Mouse (Mus musculus) liver, embryonic 13.5 days (tissue): ENCODE results near the gene Polg2. TPM values are rescaled to one million over a fixed set of nuclear protein-coding genes. Genes with fewer than 3 reads are reported as not detected.

Source experiments
- ATAC-seq: fragments of 200-750 bp; cut with Nextera tagmentation; 2 replicates; pipeline ENCODE4 v1.8.0; 2017; ENCODE audit warnings: low read depth, mild to moderate bottlenecking, moderate number of reproducible peaks, moderate library complexity
- DNase-seq: peaks from one replicate; pipeline ENCODE4 v3.0.0; 2022
- H3K27ac ChIP-seq: fragments of 300-500 bp; sonication (generic); 2 replicates; pipeline ENCODE4 v1.5.1; 2015; ENCODE audit warnings: moderate library complexity, mild to moderate bottlenecking, inconsistent platforms
- H3K27me3 ChIP-seq: fragments of 300-500 bp; sonication (generic); 2 replicates; pipeline ENCODE4 v1.6.1; 2015; ENCODE audit warnings: mild to moderate bottlenecking, inconsistent platforms
- H3K36me3 ChIP-seq: fragments of 300-500 bp; sonication (generic); 2 replicates; pipeline ENCODE4 v1.6.1; 2015; ENCODE audit warnings: mild to moderate bottlenecking, inconsistent platforms
- H3K4me1 ChIP-seq: fragments of 300-500 bp; sonication (generic); replicated peaks from 2 replicates; pipeline ENCODE4 v1.6.1; 2015; ENCODE audit warnings: inconsistent platforms
- H3K4me2 ChIP-seq: fragments of 300-500 bp; sonication (generic); 2 replicates; pipeline ENCODE4 v1.6.1; 2015; ENCODE audit warnings: inconsistent platforms, mild to moderate bottlenecking, moderate library complexity
- H3K4me3 ChIP-seq: fragments of 300-500 bp; sonication (generic); replicated peaks from 2 replicates; pipeline ENCODE4 v1.5.1; 2015; ENCODE audit warnings: mild to moderate bottlenecking, inconsistent platforms
- H3K9ac ChIP-seq: fragments of 300-500 bp; sonication (generic); 2 replicates; pipeline ENCODE4 v1.6.1; 2015; ENCODE audit warnings: mild to moderate bottlenecking, inconsistent platforms
- H3K9me3 ChIP-seq: fragments of 300-500 bp; sonication (generic); replicated peaks from 2 replicates; pipeline ENCODE4 v1.6.1; 2016; ENCODE audit warnings: inconsistent platforms
- WGBS: fragments of 180-500 bp; shearing (Covaris S2); methylation state at CpG from one replicate; pipeline ENCODE4 v1.1.7; 2015; ENCODE audit not compliant: insufficient replicate concordance; 5-methylcytosine and 5-hydroxymethylcytosine counted together
- microRNA-seq: library from miRNA; unstranded; fragments of <30 nt; microRNA quantifications from one replicate; pipeline ENCODE4, GENCODE M21; 2016
- polyA plus RNA-seq: library from polyadenylated mRNA; unstranded; fragments of >200 nt; fragmentation: Nextera tagmentation; extraction: Ambion mirVana; gene quantifications from 2 replicates; pipeline ENCODE4 v1.2.1, GENCODE M21; 2015

Gene Polg2
- polyA plus RNA-seq, 1 experiment from 2014 or later = 5.5 TPM

GRCm38 (mm10) chr11:106723611-106724125 is 55.7 kb downstream of the Polg2 start:
- no peak overlapping the region for H3K27ac ChIP-seq

GRCm38 (mm10) chr11:106722831-106723361 is 56.4 kb downstream of the Polg2 start:
- Histone ChIP-seq H3K9ac (peak overlapping the region; percentile 34; the same call in 1 of the 2 replicates), H3K4me2 (peak overlapping the region; percentile 42), H3K9me3 (no peaks in the 10 kb centered on the region), H3K36me3 (no peaks in the 10 kb centered on the region), H3K4me3 (no peak overlapping the region; the same call in 1 of the 2 replicates), H3K4me1 (peaks cover 32% of the 10 kb centered on the region), H3K27ac (peak overlapping the region; percentile 71), H3K27me3 (no peaks in the 10 kb centered on the region)
- ATAC-seq = peak; percentile 87
- DNase-seq = peak; percentile 41
- 11% methylated on average over 7 of the region's 7 CpGs for WGBS

More at GRCm38 (mm10) chr11:106723611-106724125, 55.7 kb downstream of the Polg2 start:
- H3K36me3 ChIP-seq = no peaks in the 10 kb centered on the region
- 74% methylated on average over 15 of the region's 15 CpGs for WGBS
- H3K9ac ChIP-seq = no peak overlapping the region
- peaks cover 39% of the 10 kb centered on the region for H3K4me1 ChIP-seq
- DNase-seq (peak; percentile 22), ATAC-seq (no peak)
- peak overlapping the region; percentile 42; the same call in 1 of the 2 replicates for H3K4me2 ChIP-seq
- no peaks in the 10 kb centered on the region for H3K27me3 ChIP-seq
- H3K9me3 ChIP-seq = no peaks in the 10 kb centered on the region
- H3K4me3 ChIP-seq = no peak overlapping the region

GRCm38 (mm10) chr11:106720379-106720778 is 59.0 kb downstream of the Polg2 start:
- Histone ChIP-seq H3K4me2 (no peak overlapping the region), H3K27me3 (no peaks in the 10 kb centered on the region; the same call in 1 of the 2 replicates), H3K27ac (no peak overlapping the region), H3K9me3 (no peaks in the 10 kb centered on the region), H3K36me3 (no peaks in the 10 kb centered on the region), H3K4me1 (peaks cover 39% of the 10 kb centered on the region), H3K9ac (no peak overlapping the region), H3K4me3 (no peak overlapping the region)
- no peak for DNase-seq
- no peak for ATAC-seq
- 81% methylated on average over 8 of the region's 8 CpGs for WGBS

Small RNA genes within 50 kb of the gene (microRNA-seq; reads per million reads assigned to microRNA genes)
- gene Gm25994 = not detected
- 17.0 reads per million, percentile 30 among the genes with 10 or more reads in this experiment for gene Mir3064

Other genes starting within 250 kb of the Polg2 start
- 7.5 and 9.8 TPM in 2 replicates for gene Tex2, start 166.1 kb downstream of the Polg2 start, polyA plus RNA-seq
- gene Pecam1, start 28.9 kb downstream of the Polg2 start, polyA plus RNA-seq = 6.1 and 8.6 TPM in 2 replicates
- 2.6 and 2.7 TPM in 2 replicates for gene Milr1, start 28.3 kb downstream of the Polg2 start, polyA plus RNA-seq
- 131 and 152 TPM in 2 replicates for gene Ddx5, start 9.6 kb upstream of the Polg2 start, polyA plus RNA-seq
- gene Cep95, start 9.7 kb upstream of the Polg2 start, polyA plus RNA-seq = 8.1 and 11.4 TPM in 2 replicates
- 2.5 and 3.0 TPM in 2 replicates for gene Smurf2, start 141.2 kb upstream of the Polg2 start, polyA plus RNA-seq
- 325 and 361 TPM in 2 replicates for gene Kpna2, start 220.0 kb upstream of the Polg2 start, polyA plus RNA-seq
- 1.1 TPM in 2 replicates for gene 1810010H24Rik, start 246.1 kb upstream of the Polg2 start, polyA plus RNA-seq